8 mouse cellular contexts compared by ENCODE assay signal in the genomic region with DNA sequence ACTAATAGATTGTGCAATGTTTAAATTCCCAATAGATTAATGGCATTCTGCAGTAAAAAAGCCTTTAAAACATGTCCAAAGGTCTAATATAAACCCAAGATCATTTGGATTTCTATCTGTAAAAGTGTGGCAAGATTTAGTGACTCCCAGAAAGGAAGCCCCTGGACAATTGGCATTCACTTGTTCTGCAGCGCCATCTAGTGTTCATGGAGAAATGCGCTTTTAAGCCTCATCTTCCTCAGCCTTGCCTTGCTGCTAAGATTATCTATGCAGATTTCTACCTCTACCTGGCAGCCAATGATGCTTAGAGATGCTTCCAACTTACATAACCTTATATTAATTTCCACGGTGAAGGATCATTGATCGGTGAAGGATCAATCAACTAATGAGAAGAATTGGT.
A peak's percentile ranks its signal among the peaks of the same experiment; 100 is the strongest.
DNase-seq lines count a peak whose midpoint lies in the region; ATAC-seq lines count a peak whose summit lies in the region.

No protein-coding gene starts in this region.

- ATAC-seq in forebrain, embryonic 14.5 days, result peak; percentile 54
- peak; percentile 65 for ATAC-seq in inflammation-experienced regulatory T-cells, adult 6 months
- peak; percentile 52; the same call in 1 of the 2 replicates for ATAC-seq in neural tube, embryonic 14.5 days (ENCODE audit: low read depth)

- no peaks in the 10 kb centered on the region for H3K9me3 ChIP-seq in forebrain, embryonic 14.5 days (replicated peaks; ENCODE audit: control insufficient read depth, low read length)
- H3K9me3 ChIP-seq in limb, embryonic 10.5 days (replicated peaks), result no peaks in the 10 kb centered on the region
- H3K9me3 ChIP-seq in neural tube, embryonic 14.5 days (ENCODE audit: control insufficient read depth, low read length), result no peaks in the 10 kb centered on the region

- H3K9ac ChIP-seq in forebrain, embryonic 14.5 days (ENCODE audit: low read length), result no peak overlapping the region
- no peak overlapping the region for H3K9ac ChIP-seq in neural tube, embryonic 14.5 days (replicated peaks; ENCODE audit: low read depth, low read length)

- DNase-seq in 3T3-L1 (ENCODE audit: low read depth, low spot score) (peak; percentile 94), ES-CJ7 (ENCODE audit: low read depth, low spot score) (peak; percentile 79)
- peak; percentile 56 for DNase-seq in c-Kit-positive CD71-positive TER-119-positive erythroid progenitor cells, embryonic 14.5 days (ENCODE audit: low spot score)
- peak; percentile 95 for DNase-seq in forebrain, embryonic 14.5 days (ENCODE audit: low spot score)
- peak; percentile 65 for DNase-seq in limb, embryonic 10.5 days (ENCODE audit: low spot score)
- peak; percentile 73 for DNase-seq in thymus, postnatal 14 days

- no peaks in the 10 kb centered on the region for H3K36me3 ChIP-seq in forebrain, embryonic 14.5 days (ENCODE audit: control insufficient read depth, insufficient read depth, low read length)
- no peaks in the 10 kb centered on the region for H3K36me3 ChIP-seq in limb, embryonic 10.5 days
- no peaks in the 10 kb centered on the region for H3K36me3 ChIP-seq in neural tube, embryonic 14.5 days (ENCODE audit: control insufficient read depth, insufficient read depth, low read length)

- no peak overlapping the region for H3K27ac ChIP-seq in forebrain, embryonic 14.5 days (ENCODE audit: low read depth, low read length)
- H3K27ac ChIP-seq in limb, embryonic 10.5 days, result no peak overlapping the region
- H3K27ac ChIP-seq in neural tube, embryonic 14.5 days (ENCODE audit: low read depth, low read length), result no peak overlapping the region

- peak overlapping the region; percentile 31; the same call in 1 of the 2 replicates for H3K4me2 ChIP-seq in forebrain, embryonic 14.5 days (ENCODE audit: low read length)
- no peak overlapping the region for H3K4me2 ChIP-seq in neural tube, embryonic 14.5 days (ENCODE audit: low read depth, low read length)

- H3K4me1 ChIP-seq in forebrain, embryonic 14.5 days (ENCODE audit: control insufficient read depth, insufficient read depth, low read length), result peaks cover 26% of the 10 kb centered on the region
- peaks cover 25% of the 10 kb centered on the region for H3K4me1 ChIP-seq in limb, embryonic 10.5 days
- H3K4me1 ChIP-seq in neural tube, embryonic 14.5 days (ENCODE audit: control insufficient read depth, insufficient read depth, low read length), result peaks cover 31% of the 10 kb centered on the region

- WGBS in forebrain, embryonic 14.5 days, result 7% methylated on average over 4 of the region's 4 CpGs
- 7% methylated on average over 4 of the region's 4 CpGs for WGBS in limb, embryonic 10.5 days
- 7% methylated on average over 4 of the region's 4 CpGs for WGBS in neural tube, embryonic 14.5 days

- H3K27me3 ChIP-seq in forebrain, embryonic 14.5 days (replicated peaks; ENCODE audit: control insufficient read depth, insufficient read depth, low read length), result no peaks in the 10 kb centered on the region
- H3K27me3 ChIP-seq in limb, embryonic 10.5 days (ENCODE audit: low read depth, poor library complexity, severe bottlenecking), result no peaks in the 10 kb centered on the region
- H3K27me3 ChIP-seq in neural tube, embryonic 14.5 days (ENCODE audit: control insufficient read depth, insufficient read depth, low read length), result no peaks in the 10 kb centered on the region

- no peak overlapping the region for H3K4me3 ChIP-seq in forebrain, embryonic 14.5 days (ENCODE audit: low read depth, low read length)
- H3K4me3 ChIP-seq in limb, embryonic 10.5 days, result no peak overlapping the region
- H3K4me3 ChIP-seq in neural tube, embryonic 14.5 days (ENCODE audit: low read depth, low read length), result no peak overlapping the region
